Mouse (Mus musculus) liver, postnatal 0 days (tissue): ENCODE measurements at regions not wholly inside any gene's neighbourhood (a gene's known extent, or its start where the extent isn't known, plus 50 kb on each side); places are given as distances from the start of the nearest gene placed in this dataset.

Experiments used
- ATAC-seq: fragments of 200-750 bp; cut with Nextera tagmentation; 2 replicates; pipeline ENCODE4 v1.8.0; 2017; ENCODE audit warnings: mild to moderate bottlenecking, moderate library complexity
- DNase-seq: peaks from one replicate; pipeline ENCODE4 v3.0.0-alpha.2; 2016
- H3K27ac ChIP-seq: fragments of 300-500 bp; sonication (generic); 2 replicates; pipeline ENCODE4 v1.5.1; 2014; ENCODE audit warnings: antibody characterized with exemption, moderate library complexity, mild to moderate bottlenecking, low read depth
- H3K27me3 ChIP-seq: fragments of 300-500 bp; sonication (generic); 2 replicates; pipeline ENCODE4 v1.6.1; 2014; ENCODE audit warnings: low read length, control low read depth, mixed read lengths; ENCODE audit not compliant: insufficient read depth
- H3K36me3 ChIP-seq: fragments of 300-500 bp; sonication (generic); replicated peaks from 2 replicates; pipeline ENCODE4 v1.6.1; 2014; ENCODE audit warnings: mild to moderate bottlenecking, control low read depth, low read length, moderate library complexity, mixed read lengths; ENCODE audit not compliant: insufficient read depth
- H3K4me1 ChIP-seq: fragments of 300-500 bp; sonication (generic); 2 replicates; pipeline ENCODE4 v1.6.1; 2014; ENCODE audit warnings: antibody characterized with exemption, mild to moderate bottlenecking, control low read depth; ENCODE audit not compliant: insufficient read depth
- H3K4me2 ChIP-seq: fragments of 300-500 bp; sonication (generic); 2 replicates; pipeline ENCODE4 v1.6.1; 2014; ENCODE audit warnings: low read depth, mild to moderate bottlenecking, low read length, moderate library complexity, mixed read lengths
- H3K4me3 ChIP-seq: fragments of 300-500 bp; sonication (generic); 2 replicates; pipeline ENCODE4 v1.5.1; 2014; ENCODE audit warnings: low read depth, low read length
- H3K9ac ChIP-seq: fragments of 300-500 bp; sonication (generic); replicated peaks from 2 replicates; pipeline ENCODE4 v1.6.1; 2014; ENCODE audit warnings: mild to moderate bottlenecking, moderate library complexity
- H3K9me3 ChIP-seq: fragments of 300-500 bp; sonication (generic); 2 replicates; pipeline ENCODE4 v1.6.1; 2016; ENCODE audit warnings: mild to moderate bottlenecking, control low read depth, low read length, mixed read lengths
- CTCF ChIP-seq: sonication (generic); IDR thresholded peaks from 2 replicates; pipeline ENCODE4 v1.5.1; 2016; ENCODE audit warnings: antibody characterized with exemption, low read depth
- EP300 ChIP-seq: IDR thresholded peaks from 2 replicates; pipeline ENCODE4 v1.6.1; 2016; ENCODE audit warnings: antibody characterized with exemption, low read depth, mild to moderate bottlenecking
- WGBS: fragments of 180-500 bp; shearing (Covaris S2); extraction: QIAGEN DNeasy Blood & Tissue Kit; methylation state at CpG from one replicate; pipeline ENCODE4 v1.1.7; 2014; ENCODE audit not compliant: insufficient replicate concordance; 5-methylcytosine and 5-hydroxymethylcytosine counted together

DNA sequence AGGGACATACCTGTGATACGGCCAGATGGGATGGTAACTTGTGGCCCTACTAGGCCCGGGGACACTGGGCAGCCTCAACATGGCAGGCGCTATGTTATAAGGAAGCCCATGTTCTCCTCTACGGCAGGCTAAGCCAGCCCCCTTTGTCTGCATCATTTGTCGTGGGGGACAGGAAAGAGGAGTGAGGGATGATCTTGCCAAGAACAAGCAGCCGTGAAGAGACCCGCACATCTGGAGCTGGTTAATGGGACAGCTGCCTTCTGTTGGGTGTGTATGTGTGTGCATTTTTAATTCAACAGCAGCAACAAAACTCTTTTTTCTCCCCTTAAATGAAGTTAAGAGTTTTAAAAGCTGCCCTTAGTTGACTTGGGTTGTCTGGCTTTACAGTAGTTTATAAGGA, 106.4 kb upstream of the Gm14444 start:
- H3K4me3 ChIP-seq: no peak overlapping the region
- no peak overlapping the region for H3K4me2 ChIP-seq
- H3K9me3 ChIP-seq: no peaks in the 10 kb centered on the region
- no peak for DNase-seq
- TF ChIP-seq EP300 (no peak), CTCF (no peak)
- H3K27ac ChIP-seq: no peak overlapping the region
- no peak overlapping the region for H3K9ac ChIP-seq
- H3K36me3 ChIP-seq: no peaks in the 10 kb centered on the region
- WGBS: 68% methylated on average over 7 of the region's 7 CpGs
- H3K27me3 ChIP-seq: no peaks in the 10 kb centered on the region
- ATAC-seq: no peak
- H3K4me1 ChIP-seq: no peaks in the 10 kb centered on the region

DNA sequence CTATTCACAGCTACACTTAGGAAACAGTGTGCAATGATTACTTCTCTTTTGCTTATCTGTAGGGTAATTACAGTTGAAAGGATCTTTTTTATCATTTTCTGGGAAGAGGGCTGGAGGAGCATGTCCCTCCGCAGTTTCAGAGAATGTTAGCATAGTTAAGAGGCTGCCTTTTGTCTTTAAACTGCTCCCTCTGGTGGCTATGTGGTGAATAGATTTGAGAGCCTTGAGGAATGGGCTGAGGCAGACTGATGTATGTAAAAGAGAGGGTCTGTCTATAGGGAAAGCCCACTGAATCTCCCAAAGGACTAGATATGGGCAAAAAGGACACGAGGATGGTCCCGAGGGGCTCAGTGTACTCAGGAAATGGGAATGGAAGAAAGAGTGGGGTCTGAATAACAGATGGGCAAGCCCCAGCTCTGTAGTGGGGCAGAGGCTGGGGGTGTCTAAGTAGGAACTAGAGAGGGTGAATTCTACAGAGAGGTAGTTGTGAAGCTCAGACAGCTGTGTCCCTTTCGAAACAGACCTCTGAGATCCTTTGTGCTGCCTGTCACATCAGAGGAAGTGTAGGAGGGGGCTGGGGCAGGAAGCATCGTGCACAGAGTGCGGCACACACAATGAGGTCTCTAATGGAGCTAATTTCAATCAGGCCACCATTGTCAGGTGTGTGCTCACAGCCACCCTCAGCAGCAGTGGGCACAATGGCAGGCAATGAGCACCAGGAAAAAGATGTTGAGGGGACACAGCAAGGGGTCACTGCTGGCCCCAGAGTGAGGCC, 104.0 kb upstream of the Gm14444 start:
- DNase-seq: no peak
- WGBS: 30% methylated on average over 6 of the region's 6 CpGs
- Histone ChIP-seq H3K27me3 (no peaks in the 10 kb centered on the region), H3K9me3 (no peaks in the 10 kb centered on the region), H3K4me1 (no peaks in the 10 kb centered on the region), H3K36me3 (no peaks in the 10 kb centered on the region), H3K9ac (no peak overlapping the region), H3K4me2 (no peak overlapping the region), H3K27ac (no peak overlapping the region), H3K4me3 (no peak overlapping the region)
- no peak for ATAC-seq
- peak; percentile 69 for TF ChIP-seq CTCF
- TF ChIP-seq EP300: no peak

DNA sequence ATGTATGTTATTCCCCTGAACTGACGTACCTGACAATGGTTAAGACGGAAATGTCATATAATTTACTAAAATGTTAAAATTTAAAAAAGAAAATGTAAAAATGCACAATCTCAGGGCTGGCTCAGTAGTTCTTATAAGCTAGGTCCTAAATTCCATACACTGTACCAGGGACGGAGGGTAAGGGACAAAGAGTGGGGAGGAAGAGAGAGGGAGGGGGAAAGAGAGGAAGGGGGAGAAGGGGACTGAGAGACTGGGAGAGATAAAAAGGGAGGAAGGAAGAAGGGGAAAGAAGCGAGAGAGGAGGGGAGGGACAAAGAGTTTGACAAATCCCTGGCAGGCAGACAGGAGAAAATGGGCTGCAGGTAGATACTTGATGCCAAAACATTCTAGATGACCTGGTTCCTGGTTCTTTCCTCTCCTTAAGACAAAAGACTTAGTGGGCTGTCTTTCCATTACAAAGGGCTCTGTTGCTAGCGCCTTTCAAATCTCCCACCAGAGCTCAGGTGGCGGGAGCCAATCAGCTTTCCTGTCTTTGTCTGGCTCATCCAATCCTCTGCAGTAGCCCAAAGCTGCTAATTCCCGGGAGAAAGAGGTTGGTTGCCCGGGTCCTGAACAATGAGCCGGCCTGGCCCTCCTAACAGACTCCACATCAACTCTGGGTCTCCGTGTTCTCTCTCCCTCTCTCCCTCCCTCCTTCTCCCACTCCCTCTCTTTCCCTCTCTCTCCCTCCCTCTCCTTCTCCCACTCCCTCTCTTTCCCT, 92.7 kb upstream of the Gm14444 start:
- Histone ChIP-seq H3K4me3 (no peak overlapping the region), H3K4me2 (no peak overlapping the region), H3K9me3 (no peaks in the 10 kb centered on the region), H3K9ac (no peak overlapping the region), H3K36me3 (no peaks in the 10 kb centered on the region), H3K27me3 (no peaks in the 10 kb centered on the region), H3K4me1 (no peaks in the 10 kb centered on the region), H3K27ac (no peak overlapping the region)
- TF ChIP-seq EP300: no peak
- no peak for TF ChIP-seq CTCF
- 30% methylated on average over 10 of the region's 10 CpGs for WGBS
- DNase-seq: no peak
- ATAC-seq: no peak

DNA sequence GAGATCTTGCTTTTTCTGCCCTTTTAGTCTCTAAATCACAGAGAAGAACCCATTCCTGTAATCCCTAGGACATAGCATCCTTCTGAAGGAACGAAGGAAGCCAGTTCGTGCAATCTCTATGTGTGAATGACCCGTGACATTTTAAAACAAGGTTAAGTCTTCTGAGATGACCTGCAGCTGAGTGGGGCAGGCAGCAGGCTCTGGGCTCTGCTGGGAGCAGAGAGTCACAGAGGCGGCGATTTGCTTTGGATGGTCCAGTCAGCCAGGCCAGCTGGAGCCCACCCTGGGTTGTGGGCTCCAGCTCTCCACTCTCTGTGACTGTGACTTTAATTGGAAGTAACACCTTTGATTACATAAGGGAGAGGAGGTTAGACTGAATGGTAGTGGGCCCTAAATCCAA, 92.1 kb upstream of the Gm14444 start:
- Histone ChIP-seq H3K27ac (no peak overlapping the region), H3K4me1 (no peaks in the 10 kb centered on the region), H3K36me3 (no peaks in the 10 kb centered on the region), H3K9me3 (no peaks in the 10 kb centered on the region), H3K4me3 (no peak overlapping the region), H3K4me2 (no peak overlapping the region), H3K9ac (no peak overlapping the region), H3K27me3 (no peaks in the 10 kb centered on the region)
- ATAC-seq (no peak), DNase-seq (no peak)
- WGBS: 60% methylated on average over 5 of the region's 5 CpGs
- no peak for TF ChIP-seq EP300
- no peak for TF ChIP-seq CTCF

DNA sequence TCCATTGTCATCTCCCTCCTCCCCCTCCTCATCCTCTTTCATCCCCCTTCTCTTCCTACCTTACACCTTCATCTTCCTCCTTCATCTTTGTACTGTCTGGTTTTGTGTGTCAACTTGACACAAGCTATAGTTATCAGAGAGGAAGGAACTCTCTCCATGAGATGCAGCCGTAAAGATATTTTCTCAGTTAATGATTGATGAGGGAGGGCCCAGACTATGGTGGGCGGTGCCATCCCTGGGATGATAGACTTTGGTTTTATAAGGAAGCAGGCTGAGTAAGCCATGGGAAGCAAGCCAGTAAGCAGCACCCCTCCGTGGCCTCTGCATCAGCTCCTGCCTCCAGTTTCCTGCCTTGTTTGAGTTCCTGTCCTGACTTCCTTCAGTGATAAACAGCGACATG, 87.8 kb upstream of the Gm14444 start:
- ATAC-seq (no peak), DNase-seq (no peak)
- H3K4me2 ChIP-seq: no peak overlapping the region
- H3K4me1 ChIP-seq: no peaks in the 10 kb centered on the region
- no peak overlapping the region for H3K9ac ChIP-seq
- no peaks in the 10 kb centered on the region for H3K27me3 ChIP-seq
- H3K27ac ChIP-seq: no peak overlapping the region
- WGBS: 38% methylated on average over 4 of the region's 4 CpGs
- TF ChIP-seq EP300 (no peak), CTCF (no peak)
- H3K36me3 ChIP-seq: no peaks in the 10 kb centered on the region
- no peaks in the 10 kb centered on the region for H3K9me3 ChIP-seq
- H3K4me3 ChIP-seq: no peak overlapping the region

DNA sequence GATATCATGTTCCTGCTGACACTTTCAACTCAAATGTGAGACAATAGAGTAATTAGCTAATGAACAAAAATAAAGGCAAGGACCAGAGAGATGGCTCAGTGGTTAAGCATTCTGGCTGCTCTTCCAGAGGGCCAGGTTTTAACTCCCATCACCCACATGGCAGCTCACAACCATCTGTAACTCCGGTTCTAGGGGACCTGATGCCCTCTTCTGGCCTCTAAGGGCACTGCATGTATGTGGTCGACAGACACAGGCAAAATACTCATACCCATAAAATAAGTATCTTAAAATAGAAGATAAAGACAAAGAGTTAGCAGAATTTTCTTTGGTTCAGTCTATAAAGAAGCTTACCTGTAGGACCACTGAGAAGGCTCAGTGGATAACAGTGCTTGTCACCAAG, 80.3 kb upstream of the Gm14444 start:
- no peak overlapping the region for H3K4me2 ChIP-seq
- no peaks in the 10 kb centered on the region for H3K36me3 ChIP-seq
- ATAC-seq (no peak), DNase-seq (no peak)
- no peaks in the 10 kb centered on the region for H3K9me3 ChIP-seq
- H3K4me3 ChIP-seq: no peak overlapping the region
- no peaks in the 10 kb centered on the region for H3K4me1 ChIP-seq
- no peaks in the 10 kb centered on the region for H3K27me3 ChIP-seq
- H3K27ac ChIP-seq: no peak overlapping the region
- TF ChIP-seq EP300 (no peak), CTCF (peak; percentile 38; the same call in 1 of the 2 replicates)
- 63% methylated on average over 2 of the region's 2 CpGs for WGBS
- no peak overlapping the region for H3K9ac ChIP-seq
